Mouse (Mus musculus) erythroblast, embryonic 14.5 days (primary cell): ENCODE results near the gene Immp2l.

Experiments used
- GATA1 ChIP-seq: IDR thresholded peaks from 2 replicates; pipeline ENCODE4 v1.6.1; 2012; ENCODE audit warnings: low read length, inconsistent platforms, mixed read lengths
- TAL1 ChIP-seq: IDR thresholded peaks from 3 replicates; pipeline ENCODE4 v1.6.1; 2012; ENCODE audit warnings: low read length, inconsistent platforms, mixed read lengths

- TF ChIP-seq GATA1 (no peak), TAL1 (no peak)
These were observed 32.1 kb downstream of the Immp2l start for GRCm38 (mm10) chr12:41055941-41056340.
